Mouse (Mus musculus) C2C12 (cell line): ENCODE measurements around the gene Nr5a1.

ENCODE experiments used
- CTCF ChIP-seq: IDR thresholded peaks from one replicate; pipeline ENCODE4 v1.5.1; 2011; ENCODE audit not compliant: control insufficient read depth, insufficient read depth, insufficient read length
- FOSL1 ChIP-seq: IDR thresholded peaks from one replicate; pipeline ENCODE4 v1.8.0; 2011; ENCODE audit warnings: mild to moderate bottlenecking, low read length; ENCODE audit not compliant: poor library complexity, insufficient read depth, severe bottlenecking
- USF1 ChIP-seq: IDR thresholded peaks from one replicate; pipeline ENCODE4 v1.6.1; 2011; ENCODE audit warnings: low read depth, mild to moderate bottlenecking, control low read depth, moderate library complexity

DNA sequence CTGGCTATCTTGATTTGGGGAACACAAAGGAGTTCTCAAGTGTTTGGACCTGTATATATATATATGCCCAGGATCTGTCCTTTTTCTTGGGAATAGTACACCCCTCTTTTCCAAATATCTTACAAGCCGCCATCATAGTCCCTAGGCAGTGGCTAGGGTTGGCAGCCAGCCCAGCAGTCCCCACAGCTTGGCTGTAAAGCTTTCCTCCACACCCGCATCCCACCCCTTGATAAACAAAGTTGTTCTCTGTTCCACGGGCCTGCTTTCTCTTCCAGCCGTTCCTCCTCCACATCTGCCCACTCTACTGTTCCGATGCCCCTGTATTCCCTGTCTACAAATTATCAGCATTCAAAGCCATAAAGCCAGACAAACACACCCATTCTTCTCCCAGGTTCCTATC lies 20.4 kb upstream of the Nr5a1 start:
- TF ChIP-seq CTCF = no peak
- TF ChIP-seq USF1 = no peak
- TF ChIP-seq FOSL1 = no peak
